Mouse (Mus musculus) B cell, adult 2 months (primary cell): ENCODE data around the gene Pgam5.

Experiments
- DNase-seq, 2 experiments: peaks; one replicate each; pipeline ENCODE4 v3.0.0; 2022

The Pgam5 gene

GRCm38 (mm10) chr5:110227336-110227883 is 42.3 kb downstream of the Pgam5 start:
- no peak for DNase-seq

GRCm38 (mm10) chr5:110225056-110225455 is 44.7 kb downstream of the Pgam5 start:
- no peak for DNase-seq

GRCm38 (mm10) chr5:110222757-110223156 is 47.0 kb downstream of the Pgam5 start:
- DNase-seq = no peak

- DNase-seq = no peak
These were observed 49.4 kb downstream of the Pgam5 start for GRCm38 (mm10) chr5:110220331-110220730.

- no peak for DNase-seq
These were observed 52.9 kb downstream of the Pgam5 start for GRCm38 (mm10) chr5:110216780-110217179.

GRCm38 (mm10) chr5:110211312-110211711 is 58.4 kb downstream of the Pgam5 start:
- no peak for DNase-seq
